Mouse (Mus musculus): ENCODE measurements around the gene Dpy19l1.

DNA sequence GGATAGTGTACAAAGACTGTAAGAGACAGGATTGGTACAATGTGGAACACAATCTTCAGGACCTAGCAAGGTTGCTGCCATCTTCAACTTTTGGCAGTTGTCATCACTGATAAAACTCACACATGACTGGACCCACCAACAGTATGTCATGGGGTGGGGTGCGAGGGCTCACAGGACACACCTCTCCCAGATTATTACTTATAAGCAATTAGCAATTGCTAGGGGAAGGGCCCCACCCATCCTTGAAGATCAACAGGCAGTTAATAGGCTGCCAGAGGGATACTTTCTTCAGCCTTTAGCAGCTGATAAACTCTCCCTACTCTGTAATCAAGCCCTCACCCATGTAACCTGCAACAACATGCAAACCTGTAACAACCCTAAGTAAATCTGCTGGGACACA, 92.5 kb downstream of the Dpy19l1 start:
- TF ChIP-seq MAZ (IDR thresholded peaks at IDR 0.05; ENCODE audit: low read depth, low read length) (no peak), CTCF (conservative IDR thresholded peaks at IDR 0.05 in 1 of 2, IDR thresholded peaks at IDR 0.05 in 1 of 2; ENCODE audit: low read depth in 2 of 2, low read length in 2 of 2) (no peak), ETS1 (conservative IDR thresholded peaks at IDR 0.05; ENCODE audit: low read depth, low read length) (no peak), ZKSCAN1 (IDR thresholded peaks at IDR 0.05; ENCODE audit: borderline replicate concordance, low read depth, low read length) (no peak), USF1 (IDR thresholded peaks at IDR 0.05; ENCODE audit: low read depth, low read length) (no peak), TCF12 (IDR thresholded peaks at IDR 0.05; ENCODE audit: low read depth, low read length) (no peak), EP300 (IDR thresholded peaks at IDR 0.05; ENCODE audit: low read length) (no peak)
